Mouse (Mus musculus): ENCODE data around the gene Dagla.

Gene Dagla

GRCm38 (mm10) chr19:10306521-10307243 lies 2.0 kb upstream of the Dagla start:
- DNase-seq: no peak

DNA sequence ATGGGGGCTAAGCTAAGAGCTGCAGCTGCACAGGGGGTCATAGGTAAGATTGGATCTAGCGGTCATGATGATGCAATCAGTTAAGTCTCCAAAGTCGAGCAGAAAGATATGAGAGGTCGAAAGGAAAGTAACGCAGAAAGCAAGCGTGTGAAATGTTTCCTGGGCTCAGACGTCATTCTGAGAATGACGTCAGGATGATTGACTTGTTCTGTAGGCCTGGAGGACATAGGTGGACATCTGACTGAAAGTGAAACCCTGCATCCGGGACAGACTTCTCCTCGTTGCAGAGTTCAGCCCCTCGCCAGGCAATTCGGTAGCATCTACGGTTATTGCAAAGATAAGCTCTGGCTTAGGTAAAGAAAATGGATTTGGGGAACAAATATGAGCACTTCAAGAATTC lies 963 bp upstream of the Dagla start:
- DNase-seq: no peak

DNA sequence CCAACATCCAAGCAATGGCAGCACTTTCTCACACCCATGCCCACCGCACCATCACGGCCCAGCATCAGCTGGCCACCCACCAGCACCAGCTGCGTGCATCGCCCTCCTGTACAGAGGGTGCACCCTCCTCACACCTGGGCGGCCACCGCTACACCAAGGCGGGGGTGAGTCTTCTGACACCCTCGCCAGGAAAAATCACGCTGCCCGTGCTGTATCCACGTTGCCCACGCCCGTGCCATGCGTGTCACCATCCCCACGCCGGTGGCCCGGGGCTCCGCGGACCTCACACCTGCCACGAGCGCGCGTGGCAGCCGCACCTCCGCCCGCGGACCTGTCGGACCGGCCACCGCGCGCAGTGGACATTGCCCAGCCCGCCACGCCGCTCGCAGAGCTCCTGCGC lies 282 bp downstream of the Dagla start:
- DNase-seq: no peak

GRCm38 (mm10) chr19:10302852-10303251 lies 1.8 kb downstream of the Dagla start:
- no peak for DNase-seq

DNA sequence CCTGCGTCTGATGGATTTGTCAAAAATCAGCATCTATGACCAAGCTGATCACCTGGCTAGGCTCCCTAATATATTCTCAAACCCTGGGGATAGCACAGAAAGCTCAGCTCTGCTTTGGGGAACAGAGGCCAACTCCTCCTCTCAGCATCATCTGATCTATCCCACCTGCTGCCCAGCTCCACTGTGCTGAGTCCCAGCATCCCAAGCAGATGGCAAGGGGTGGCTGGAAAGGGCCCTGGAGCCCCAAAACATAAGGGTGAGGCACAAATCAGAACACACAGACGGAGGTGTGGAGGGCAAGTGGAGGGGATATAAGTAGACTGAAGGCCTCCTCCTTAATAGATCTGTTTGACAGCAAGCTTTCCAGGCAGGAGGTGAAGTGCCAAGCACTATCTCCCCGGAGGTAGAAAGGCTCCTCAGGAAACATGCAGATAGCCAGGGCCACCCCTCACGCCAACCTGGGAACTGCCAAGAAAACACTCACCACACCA lies 2.8 kb downstream of the Dagla start:
- no peak for DNase-seq

DNA sequence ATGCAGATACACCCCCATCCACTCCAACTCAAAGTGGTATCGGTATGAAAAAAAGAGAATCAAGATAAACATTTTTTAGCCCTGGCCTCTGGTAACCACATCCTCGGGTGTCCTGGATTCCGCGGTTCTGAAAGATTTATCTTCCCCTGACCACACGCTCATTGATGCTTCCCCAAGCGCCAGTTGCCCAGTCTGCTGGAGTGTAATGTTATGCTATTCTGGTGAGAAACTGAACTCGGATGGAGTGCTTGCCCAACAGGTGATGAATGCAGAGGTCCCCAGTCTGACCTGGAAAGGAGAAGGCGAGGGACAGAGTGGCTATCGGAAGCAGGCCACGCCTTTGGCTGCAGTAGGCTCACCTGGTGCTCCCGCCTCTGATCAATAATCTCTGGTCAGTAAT lies 3.4 kb downstream of the Dagla start:
- DNase-seq: no peak

DNA sequence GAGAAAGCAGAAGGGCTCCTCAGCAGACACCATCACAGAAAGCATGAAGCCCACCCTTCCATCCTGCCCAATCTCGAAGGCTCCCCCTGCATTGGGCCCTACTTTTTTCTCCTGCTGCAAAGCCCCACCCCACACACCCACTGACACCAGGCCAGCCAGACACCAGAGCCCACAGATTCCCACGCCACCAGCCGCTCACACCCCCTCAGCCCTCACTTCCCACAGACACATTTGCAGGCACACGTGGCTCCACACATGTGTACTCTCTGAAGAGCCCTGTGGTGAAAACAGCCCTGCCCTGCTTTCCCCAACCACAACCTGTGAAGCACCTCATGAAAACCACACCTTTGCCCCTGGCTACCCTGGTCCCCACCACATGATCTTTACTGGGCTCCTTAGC lies 3.9 kb downstream of the Dagla start:
- DNase-seq: no peak

DNA sequence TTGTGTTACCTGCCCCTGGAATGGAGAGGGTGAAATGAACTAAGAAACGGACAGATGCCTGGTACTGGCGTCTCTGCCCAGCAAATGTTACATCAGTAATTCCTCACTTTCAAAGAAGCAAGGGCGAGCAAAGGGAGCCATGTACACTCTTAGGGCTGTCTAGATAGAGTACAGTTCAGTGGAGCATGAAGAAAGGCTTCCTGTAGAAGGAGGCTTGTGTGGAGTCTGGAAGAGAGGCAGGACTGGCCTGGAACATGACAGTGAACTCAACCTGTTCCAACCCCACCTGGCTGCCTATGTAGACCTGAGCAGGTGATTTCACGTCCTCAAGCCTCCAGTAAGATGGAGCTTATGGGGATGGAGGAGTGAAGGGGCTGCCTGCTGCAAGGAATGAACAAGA lies 6.4 kb downstream of the Dagla start:
- no peak for DNase-seq

GRCm38 (mm10) chr19:10297041-10297503 lies 7.6 kb downstream of the Dagla start:
- no peak for DNase-seq

DNA sequence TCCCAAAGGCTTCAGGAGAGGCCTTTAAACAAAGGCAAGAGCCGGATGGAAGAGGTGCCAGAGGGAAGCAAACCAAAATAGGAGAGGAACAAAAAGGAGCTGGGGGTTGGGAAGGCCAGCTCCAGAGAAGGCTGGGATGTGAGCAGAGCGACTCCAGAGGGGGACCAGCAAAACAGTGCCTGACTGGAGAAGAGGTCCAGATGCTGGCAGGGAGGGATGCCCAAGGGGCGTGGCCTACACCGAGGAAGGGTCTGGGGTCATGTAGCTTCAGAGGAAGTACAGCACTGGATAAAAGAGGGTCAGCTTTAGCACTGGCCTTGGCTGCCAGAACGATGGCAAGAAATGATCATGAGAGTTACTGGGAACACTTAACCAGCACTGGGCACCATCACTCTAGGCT lies 8.4 kb downstream of the Dagla start:
- DNase-seq: no peak

DNA sequence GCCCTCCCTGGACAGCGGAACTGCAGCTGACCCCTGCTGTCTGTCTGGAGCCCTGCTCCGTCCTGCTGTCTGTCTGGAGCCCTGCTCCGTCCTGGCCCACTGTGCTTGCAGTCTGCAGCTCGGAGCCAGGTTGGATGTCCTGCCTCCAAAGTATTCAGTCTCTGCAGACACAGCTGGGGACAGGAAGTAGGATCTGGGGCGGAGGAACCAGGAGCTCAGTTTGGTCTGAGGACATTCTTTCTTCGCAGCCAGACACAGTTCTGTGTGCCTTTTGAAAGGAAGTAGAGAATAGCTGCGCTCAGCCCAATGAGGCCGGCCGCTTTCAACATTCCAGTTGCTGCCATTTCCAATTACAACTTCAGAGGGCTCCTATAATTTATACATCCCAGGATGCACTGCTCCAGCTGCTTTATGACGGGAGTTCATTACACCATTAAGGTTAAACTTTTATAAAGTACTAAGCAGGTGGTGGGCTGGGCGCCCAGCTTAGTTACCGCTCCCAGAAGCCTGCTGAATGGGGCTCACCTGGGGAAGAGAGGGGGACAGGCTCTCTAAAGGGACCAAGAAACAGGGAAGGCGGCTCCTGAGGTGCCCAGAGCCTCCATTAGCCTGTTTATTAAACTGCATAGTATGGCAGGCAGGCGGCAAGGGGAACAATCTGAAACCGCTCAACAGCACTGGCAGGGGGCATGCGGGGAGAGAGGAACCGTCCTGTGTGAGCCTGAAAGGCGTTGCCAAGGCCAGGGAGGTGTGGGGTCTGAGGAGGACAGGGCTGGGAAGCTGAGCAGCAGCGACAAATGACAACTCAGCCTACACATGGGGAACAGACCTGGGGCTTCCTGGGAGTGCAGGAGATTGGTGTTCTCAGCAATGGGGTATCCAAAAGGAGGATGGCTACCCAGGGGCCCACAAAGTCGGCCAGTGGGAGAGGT lies 9.8 kb downstream of the Dagla start:
- DNase-seq: peak; percentile 56

DNA sequence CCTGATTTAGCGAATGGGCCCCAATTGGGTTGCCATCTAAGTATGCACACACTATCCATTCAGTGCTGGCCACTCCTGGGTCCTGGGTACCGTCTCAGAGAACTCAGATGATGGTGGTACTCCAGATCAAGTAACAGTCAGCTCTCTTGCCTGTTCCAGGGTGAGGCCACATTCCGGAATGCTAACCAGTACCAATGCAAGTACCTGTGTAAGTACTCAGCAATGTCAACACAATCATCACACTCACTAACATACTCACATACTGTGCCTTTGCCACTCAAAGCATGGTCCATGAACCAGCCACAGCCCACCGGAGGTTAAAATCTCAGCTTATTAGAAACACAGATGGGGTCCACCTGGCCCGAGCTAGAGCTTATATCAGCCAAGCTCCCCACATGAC lies 10.7 kb downstream of the Dagla start:
- no peak for DNase-seq

DNA sequence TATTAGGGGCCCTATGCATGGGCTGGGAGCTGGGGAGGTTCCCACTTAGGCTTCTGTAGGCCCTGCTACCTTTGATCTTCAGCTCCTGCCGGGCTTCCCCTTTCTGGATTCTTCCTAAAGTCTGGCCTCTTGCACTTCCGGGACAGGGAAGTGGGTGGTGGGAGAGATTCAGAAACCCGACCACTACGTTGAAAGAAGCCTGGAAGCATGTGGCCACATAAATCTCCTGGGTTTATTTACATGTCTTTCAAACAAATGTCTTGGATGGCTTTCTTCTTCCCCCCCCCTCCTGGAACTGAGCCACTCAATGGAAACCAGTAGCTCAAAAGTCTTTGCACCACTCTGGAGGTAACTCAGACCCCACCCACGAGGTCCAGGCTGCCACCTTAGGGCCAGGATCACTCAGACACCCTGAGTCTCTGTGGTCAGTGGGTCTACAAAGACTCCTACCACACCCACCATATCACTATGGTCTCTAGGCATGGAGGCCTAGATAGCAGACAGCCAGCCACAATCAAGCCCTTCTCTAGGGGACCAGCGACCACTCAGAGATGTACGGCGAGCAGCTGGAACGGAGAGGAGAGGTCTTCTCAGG lies 12.7 kb downstream of the Dagla start:
- no peak for DNase-seq

- DNase-seq: no peak
Measured at GRCm38 (mm10) chr19:10290153-10290945, 14.3 kb downstream of the Dagla start.

GRCm38 (mm10) chr19:10289609-10290150 lies 15.0 kb downstream of the Dagla start:
- DNase-seq: no peak

DNA sequence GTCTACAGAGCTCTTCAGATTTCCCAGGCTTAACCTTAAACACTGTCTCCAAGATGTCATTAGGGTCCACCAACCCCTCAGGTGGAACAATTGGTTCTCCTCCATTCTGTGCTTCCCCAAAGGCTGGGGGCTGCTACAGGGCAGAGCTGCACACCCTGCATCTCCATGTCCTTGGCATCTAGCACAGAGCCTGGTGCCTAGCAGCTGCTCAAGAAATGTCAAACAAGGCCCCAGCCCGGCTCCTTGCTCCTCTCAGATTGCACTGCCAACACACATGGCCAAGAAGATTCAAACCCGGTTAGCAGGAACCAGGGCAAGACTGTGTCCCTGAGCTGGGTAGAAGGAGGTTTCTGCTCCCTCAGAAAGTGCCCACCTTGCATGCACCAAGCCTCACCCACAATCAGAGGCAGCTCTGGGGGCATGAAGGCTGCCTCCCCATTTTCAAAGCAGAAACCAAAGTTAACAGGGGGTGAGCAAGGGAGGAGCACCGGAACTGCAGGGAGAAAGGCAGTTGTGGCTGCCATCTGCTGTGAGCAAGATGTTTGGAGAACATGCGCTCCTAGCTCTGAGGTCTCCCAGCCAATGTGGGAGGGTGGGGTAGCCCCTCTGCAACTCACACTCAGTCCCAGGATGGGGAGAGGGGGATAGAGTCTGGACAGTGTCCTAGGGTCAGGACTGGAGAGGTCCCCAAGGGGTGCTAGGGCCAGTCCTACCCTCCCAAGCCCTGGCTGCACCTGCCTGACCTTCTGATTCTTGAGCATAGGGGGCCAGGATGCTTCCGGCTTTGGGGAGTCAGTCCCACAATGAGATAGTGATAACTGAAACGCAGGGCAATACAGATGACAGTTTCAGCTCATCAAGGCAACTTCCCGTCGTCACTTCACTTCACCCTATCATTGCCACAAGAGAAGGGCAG lies 16.3 kb downstream of the Dagla start:
- no peak for DNase-seq

DNA sequence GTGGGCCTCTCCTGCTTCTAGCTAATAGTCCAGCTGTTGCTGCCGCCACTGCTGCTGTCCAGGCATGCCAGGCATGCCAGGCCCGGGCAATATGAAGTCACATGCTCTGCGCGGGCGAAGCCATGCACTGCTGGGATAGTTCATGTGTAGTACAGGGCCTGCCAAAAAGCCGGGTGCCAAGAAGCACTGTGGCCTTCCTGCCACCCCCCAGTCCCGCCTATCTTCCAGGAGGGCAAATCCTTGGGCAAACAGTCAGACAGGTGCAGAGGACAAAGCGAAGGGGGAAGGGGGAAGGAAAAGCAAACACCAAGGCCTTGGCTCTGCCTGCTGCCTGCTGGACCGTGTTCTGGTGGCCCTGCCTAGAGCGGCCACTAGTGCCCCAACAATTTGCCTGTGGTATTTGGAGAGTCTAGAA lies 18.2 kb downstream of the Dagla start:
- no peak for DNase-seq

DNA sequence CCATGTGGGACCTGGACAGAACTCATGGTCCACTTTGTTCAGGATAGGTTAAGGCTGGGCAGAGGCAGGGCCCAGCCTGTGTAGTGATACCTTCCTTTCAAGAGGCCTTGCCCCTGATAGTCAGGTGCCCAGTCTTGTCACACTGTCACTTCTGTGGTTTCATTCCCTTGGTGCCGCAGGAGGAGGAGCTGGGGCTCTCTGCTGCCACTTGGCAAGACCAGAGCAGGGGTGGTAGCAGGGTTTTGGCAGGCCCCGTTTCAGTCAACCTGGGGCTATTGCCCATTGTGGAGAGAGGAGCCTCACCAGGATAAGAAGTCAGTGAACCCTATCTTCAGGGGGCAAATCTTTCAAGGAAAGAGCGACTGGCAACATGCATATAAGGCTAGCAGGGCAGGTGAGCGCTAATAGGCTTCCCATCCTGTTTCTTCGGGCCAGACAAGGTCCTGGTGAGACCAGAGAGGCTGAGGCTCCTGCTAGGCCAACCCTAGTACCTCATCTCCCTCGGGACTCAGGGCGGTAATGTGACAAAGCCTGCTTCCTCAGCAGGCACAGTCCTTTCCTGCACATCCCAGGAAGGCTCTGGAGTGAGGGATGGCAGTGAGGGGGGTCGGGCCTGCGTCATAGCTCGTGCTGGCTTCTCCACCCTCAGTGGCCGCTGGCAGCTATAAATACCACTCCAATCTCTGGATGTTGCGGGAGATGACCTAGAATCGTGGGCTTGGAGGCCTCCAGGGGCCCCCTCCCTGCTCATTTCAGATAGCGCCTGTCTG lies 23.7 kb downstream of the Dagla start:
- no peak for DNase-seq

DNA sequence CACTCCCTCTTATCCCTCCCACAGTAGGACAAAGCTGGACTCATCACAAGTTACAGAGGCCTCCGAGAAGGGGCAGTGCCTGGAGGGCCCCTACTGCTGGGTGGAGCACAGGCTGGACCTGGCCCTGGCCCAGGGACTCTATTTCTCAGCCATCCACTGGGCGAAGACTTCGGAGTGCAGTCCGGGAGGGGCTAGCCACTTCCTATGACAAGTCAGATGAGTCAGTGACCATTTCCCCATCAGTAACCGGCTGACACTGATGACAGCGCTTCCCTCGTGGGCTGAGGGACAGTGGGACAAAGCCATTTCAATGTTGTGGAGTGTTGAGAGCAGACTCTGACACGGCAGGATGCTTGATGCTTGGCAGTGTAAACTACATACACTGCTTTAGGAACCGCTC lies 25.0 kb downstream of the Dagla start:
- no peak for DNase-seq

DNA sequence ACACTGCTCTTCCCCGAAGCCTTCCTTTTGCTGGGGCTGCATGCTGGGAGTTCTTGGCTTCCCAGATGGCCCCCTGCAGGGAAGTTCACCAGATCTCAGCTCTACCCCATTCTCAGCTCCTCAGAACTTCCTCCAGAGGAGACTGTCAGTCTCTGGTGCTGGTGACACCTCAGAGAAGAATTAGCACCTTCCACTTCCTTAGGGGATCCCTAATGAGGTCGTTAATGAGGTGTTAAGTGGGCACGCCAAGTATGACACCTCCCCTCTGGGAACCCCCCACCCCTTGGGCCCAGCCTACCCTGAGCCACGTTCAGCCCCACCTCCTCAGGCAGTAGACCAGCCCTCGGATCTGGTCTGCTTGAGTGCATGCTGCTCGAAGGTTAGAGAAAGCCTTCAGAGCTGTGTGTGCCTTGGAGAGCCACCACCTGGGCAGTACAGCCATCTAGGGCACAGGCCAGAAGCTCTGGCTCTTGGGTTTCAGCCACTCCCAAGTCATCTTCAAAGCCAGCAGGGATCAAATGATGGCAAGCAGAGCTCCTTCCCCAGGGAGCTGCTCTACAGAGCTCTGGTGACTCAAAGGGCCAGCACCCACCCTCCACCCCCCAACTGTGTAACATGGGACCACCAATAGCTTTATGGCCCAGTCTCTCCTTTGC lies 25.9 kb downstream of the Dagla start:
- no peak for DNase-seq

Measured in kidney, adult 9 months (tissue).